21 mouse cellular contexts compared by ENCODE assay signal in the genomic region with DNA sequence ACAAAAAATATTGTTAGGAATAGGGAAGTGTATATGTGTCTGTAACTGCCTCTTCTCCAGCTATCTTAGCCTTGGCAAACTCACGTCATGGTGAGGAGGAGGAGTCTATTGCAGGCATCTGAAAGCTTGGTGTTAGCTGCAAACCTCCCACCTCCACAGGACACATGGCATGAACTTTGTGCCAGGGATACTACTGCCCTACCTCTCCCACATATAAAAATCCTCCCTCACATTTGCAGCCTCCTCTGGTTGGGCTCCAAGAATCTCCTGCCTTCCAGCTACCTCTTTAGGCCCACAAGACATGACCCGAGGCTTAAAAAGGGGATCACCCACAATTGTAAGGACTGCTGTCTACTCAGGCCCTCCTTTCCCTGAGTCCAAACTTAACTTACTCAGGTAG. TPM values are rescaled to one million over a fixed set of nuclear protein-coding genes. Genes with fewer than 3 reads are reported as not detected.
A peak's percentile ranks its signal among the peaks of the same experiment; 100 is the strongest.
DNase-seq lines count a peak whose midpoint lies in the region; ATAC-seq lines count a peak whose summit lies in the region.
"Had no signal": no experiment of that assay in that cellular context is flagged by ENCODE, and none has a peak within 500 bp of the region (broad histone marks: within the 10 kb centered on the region; RNA-seq: fewer than 3 reads in every experiment).

No protein-coding gene starts in this region.

- WGBS in forebrain, embryonic 11.5 days = 81% methylated on average over 2 of the region's 2 CpGs
- WGBS in forebrain, embryonic 12.5 days = 78% methylated on average over 2 of the region's 2 CpGs
- 77% methylated on average over 2 of the region's 2 CpGs for WGBS in midbrain, embryonic 11.5 days
- 85% methylated on average over 2 of the region's 2 CpGs for WGBS in midbrain, embryonic 10.5 days

- no peaks in the 10 kb centered on the region for H3K4me1 ChIP-seq in forebrain, embryonic 11.5 days (replicated peaks; ENCODE audit: control insufficient read depth, insufficient read depth, low read length)
- H3K4me1 ChIP-seq in forebrain, embryonic 12.5 days = no peaks in the 10 kb centered on the region
- H3K4me1 ChIP-seq in midbrain, embryonic 11.5 days (ENCODE audit: control insufficient read depth, insufficient read depth, low read length) = no peaks in the 10 kb centered on the region
- no peaks in the 10 kb centered on the region for H3K4me1 ChIP-seq in midbrain, embryonic 10.5 days
- H3K4me1 ChIP-seq: forebrain, embryonic 10.5 days; heart, embryonic 13.5 days; hindbrain, embryonic 12.5 days had no signal

- ATAC-seq in forebrain, embryonic 11.5 days (replicated peaks; ENCODE audit: low FRiP score) = 0 out of 2 replicates have a peak, but pooled peaks have one; percentile 24
- no peak for ATAC-seq in forebrain, embryonic 12.5 days (ENCODE audit: low FRiP score)
- ATAC-seq in midbrain, embryonic 11.5 days (ENCODE audit: low FRiP score) = no peak
- 0 out of 2 replicates have a peak, but pooled peaks have one; percentile 27 for ATAC-seq in granulocyte monocyte progenitor cell, adult 5-6 weeks (replicated peaks; ENCODE audit: poor library complexity, severe bottlenecking)
- ATAC-seq: forebrain, embryonic 16.5 days; hindbrain, embryonic 16.5 days had no signal

- H3K9me3 ChIP-seq in forebrain, embryonic 11.5 days (ENCODE audit: control insufficient read depth, low read length) = peaks cover 22% of the 10 kb centered on the region
- peaks cover 39% of the 10 kb centered on the region for H3K9me3 ChIP-seq in forebrain, embryonic 12.5 days
- H3K9me3 ChIP-seq in midbrain, embryonic 11.5 days (ENCODE audit: control insufficient read depth, low read length) = peaks cover 22% of the 10 kb centered on the region
- H3K9me3 ChIP-seq in midbrain, embryonic 10.5 days (replicated peaks) = peaks cover 70% of the 10 kb centered on the region

- no peaks in the 10 kb centered on the region for H3K27me3 ChIP-seq in forebrain, embryonic 11.5 days (ENCODE audit: control insufficient read depth, insufficient read depth, low read length)
- no peaks in the 10 kb centered on the region for H3K27me3 ChIP-seq in forebrain, embryonic 12.5 days
- H3K27me3 ChIP-seq in midbrain, embryonic 11.5 days (ENCODE audit: control insufficient read depth, insufficient read depth, low read length) = no peaks in the 10 kb centered on the region
- no peaks in the 10 kb centered on the region for H3K27me3 ChIP-seq in midbrain, embryonic 10.5 days (ENCODE audit: low read depth, poor library complexity, severe bottlenecking)
- H3K27me3 ChIP-seq: heart, embryonic 13.5 days; hindbrain, embryonic 12.5 days had no signal

- H3K36me3 ChIP-seq in forebrain, embryonic 11.5 days (ENCODE audit: control insufficient read depth, insufficient read depth, low read length) = no peaks in the 10 kb centered on the region
- H3K36me3 ChIP-seq in forebrain, embryonic 12.5 days (replicated peaks) = no peaks in the 10 kb centered on the region
- no peaks in the 10 kb centered on the region for H3K36me3 ChIP-seq in midbrain, embryonic 11.5 days (ENCODE audit: control insufficient read depth, insufficient read depth, low read length)
- H3K36me3 ChIP-seq in midbrain, embryonic 10.5 days = no peaks in the 10 kb centered on the region
- H3K36me3 ChIP-seq: forebrain, embryonic 10.5 days; heart, embryonic 13.5 days; hindbrain, embryonic 12.5 days had no signal

- H3K27ac ChIP-seq in forebrain, embryonic 11.5 days (ENCODE audit: low read depth, low read length) = no peak overlapping the region
- no peak overlapping the region for H3K27ac ChIP-seq in forebrain, embryonic 12.5 days
- H3K27ac ChIP-seq in midbrain, embryonic 11.5 days (ENCODE audit: low read depth, low read length) = no peak overlapping the region
- no peak overlapping the region for H3K27ac ChIP-seq in midbrain, embryonic 10.5 days (replicated peaks)
- H3K27ac ChIP-seq: forebrain, embryonic 10.5 days; heart, embryonic 13.5 days; hindbrain, embryonic 12.5 days had no signal

- H3K9ac ChIP-seq in forebrain, embryonic 11.5 days (ENCODE audit: low read length) = no peak overlapping the region
- H3K9ac ChIP-seq in forebrain, embryonic 12.5 days = no peak overlapping the region
- H3K9ac ChIP-seq in midbrain, embryonic 11.5 days (ENCODE audit: low read length) = no peak overlapping the region
- H3K9ac ChIP-seq: heart, embryonic 13.5 days; hindbrain, embryonic 12.5 days had no signal

- no peak overlapping the region for H3K4me2 ChIP-seq in forebrain, embryonic 11.5 days (ENCODE audit: low read depth, low read length, severe bottlenecking)
- no peak overlapping the region for H3K4me2 ChIP-seq in forebrain, embryonic 12.5 days
- H3K4me2 ChIP-seq in midbrain, embryonic 11.5 days = no peak overlapping the region
- H3K4me2 ChIP-seq: heart, embryonic 13.5 days; hindbrain, embryonic 12.5 days had no signal

- H3K4me3 ChIP-seq in forebrain, embryonic 11.5 days (ENCODE audit: low read depth, low read length) = no peak overlapping the region
- no peak overlapping the region for H3K4me3 ChIP-seq in forebrain, embryonic 12.5 days (replicated peaks)
- no peak overlapping the region for H3K4me3 ChIP-seq in midbrain, embryonic 11.5 days (ENCODE audit: low read depth, low read length)
- no peak overlapping the region for H3K4me3 ChIP-seq in midbrain, embryonic 10.5 days
- H3K4me3 ChIP-seq: forebrain, embryonic 10.5 days; heart, embryonic 13.5 days; hindbrain, embryonic 12.5 days had no signal

- DNase-seq in forebrain, embryonic 11.5 days (ENCODE audit: low spot score) = no peak
- peak; percentile 41 for DNase-seq in midbrain, embryonic 11.5 days (ENCODE audit: low spot score, missing footprints)
- DNase-seq in midbrain, embryonic 10.5 days (ENCODE audit: low spot score) = no peak
- no peak for DNase-seq in adrenal gland, postnatal 36 days
- DNase-seq in frontal cortex, postnatal 25 days (ENCODE audit: low spot score in 2 of 2) = no peak
- DNase-seq: adrenal gland, postnatal 10 days; cerebellum, adult 11-12 months; cerebellum, adult 9-10 months; cerebellum, postnatal 25 days; gastrocnemius, postnatal 14 days; heart, postnatal 4 days had no signal

RNA-seq across cellular contexts. Expression of a gene that starts 2.3 kb away (rescaled TPM):
- 0.29 and 0.41 TPM in 2 replicates for polyA plus RNA-seq in forebrain, embryonic 11.5 days (2014; fragmentation: Nextera tagmentation; extraction: Ambion mirVana)
- 0.26 and 0.46 TPM in 2 replicates for polyA plus RNA-seq in forebrain, embryonic 12.5 days (2016; fragmentation: Nextera tagmentation; extraction: Ambion mirVana)
- polyA plus RNA-seq in midbrain, embryonic 11.5 days (2014; fragmentation: Nextera tagmentation; extraction: Ambion mirVana) = 0.15 and 0.29 TPM in 2 replicates
- polyA plus RNA-seq in midbrain, embryonic 10.5 days (2016; fragmentation: Nextera tagmentation; extraction: Ambion mirVana) = 0.46 and 0.47 TPM in 2 replicates
- 0.26 and 2.7 TPM in 2 replicates for total RNA-seq in granulocyte monocyte progenitor cell, adult 5-6 weeks (2014; fragmentation: Nextera tagmentation)
- 0.13 and 0.36 TPM in 2 replicates for total RNA-seq in granulocyte monocyte progenitor cell, adult 5-6 weeks (2017)
- under 1 TPM; 0.46 to 0.49 TPM for total RNA-seq in adrenal gland, postnatal 36 days (2021)
- total RNA-seq: gastrocnemius, adult 18-20 months had no signal
- polyA plus RNA-seq: C2C12 had no signal

RNA-seq across cellular contexts. Expression of a gene that starts 15.4 kb away (rescaled TPM):
- polyA plus RNA-seq in forebrain, embryonic 11.5 days (2014; fragmentation: Nextera tagmentation; extraction: Ambion mirVana) = not detected in 2 replicates
- polyA plus RNA-seq in forebrain, embryonic 12.5 days (2016; fragmentation: Nextera tagmentation; extraction: Ambion mirVana) = 0.09 TPM in 1 of 2 replicates, not detected in the other
- polyA plus RNA-seq in midbrain, embryonic 11.5 days (2014; fragmentation: Nextera tagmentation; extraction: Ambion mirVana) = 0.11 and 0.12 TPM in 2 replicates
- polyA plus RNA-seq in midbrain, embryonic 10.5 days (2016; fragmentation: Nextera tagmentation; extraction: Ambion mirVana) = 0.06 and 0.23 TPM in 2 replicates
- 0.49 and 0.64 TPM in 2 replicates for total RNA-seq in granulocyte monocyte progenitor cell, adult 5-6 weeks (2014; fragmentation: Nextera tagmentation)
- total RNA-seq in granulocyte monocyte progenitor cell, adult 5-6 weeks (2017) = 0.36 TPM in 1 of 2 replicates, not detected in the other
- under 1 TPM; 0.53 to 0.70 TPM for total RNA-seq in adrenal gland, postnatal 36 days (2021)
- polyA plus RNA-seq: forebrain, embryonic 16.5 days; gonadal fat pad, adult 2 months had no signal

RNA-seq across cellular contexts. Expression of a gene that starts 45.5 kb away (rescaled TPM):
- 8.7 and 10.6 TPM in 2 replicates for polyA plus RNA-seq in forebrain, embryonic 11.5 days (2014; fragmentation: Nextera tagmentation; extraction: Ambion mirVana)
- 4.5 and 5.5 TPM in 2 replicates for polyA plus RNA-seq in forebrain, embryonic 12.5 days (2016; fragmentation: Nextera tagmentation; extraction: Ambion mirVana)
- polyA plus RNA-seq in midbrain, embryonic 11.5 days (2014; fragmentation: Nextera tagmentation; extraction: Ambion mirVana) = 6.2 and 7.8 TPM in 2 replicates
- 6.5 and 8.1 TPM in 2 replicates for polyA plus RNA-seq in midbrain, embryonic 10.5 days (2016; fragmentation: Nextera tagmentation; extraction: Ambion mirVana)
- 9.9 and 13.5 TPM in 2 replicates for total RNA-seq in granulocyte monocyte progenitor cell, adult 5-6 weeks (2014; fragmentation: Nextera tagmentation)
- total RNA-seq in granulocyte monocyte progenitor cell, adult 5-6 weeks (2017) = 13.1 and 15.3 TPM in 2 replicates
- total RNA-seq in adrenal gland, postnatal 36 days (2021) = 10 to 100 TPM; 13.2 to 16.9 TPM

Comparison
In these comparisons a context has a peak if more than half of its experiments do, and no peak if none do; other contexts are left out.
1. ATAC-seq: peak in forebrain, embryonic 11.5 days (single experiment) and granulocyte monocyte progenitor cell, adult 5-6 weeks (single experiment); none in forebrain, embryonic 12.5 days (single experiment) and midbrain, embryonic 11.5 days (single experiment).